Mouse (Mus musculus): ENCODE measurements around the gene Grap.
A peak's percentile ranks its signal among the peaks of the same experiment; 100 is the strongest.
"Not testable (repeated sequence)": the region's sequence is repeated elsewhere in the genome, so short reads cannot be mapped to it uniquely, and the experiment has no call there.

Gene Grap

DNA sequence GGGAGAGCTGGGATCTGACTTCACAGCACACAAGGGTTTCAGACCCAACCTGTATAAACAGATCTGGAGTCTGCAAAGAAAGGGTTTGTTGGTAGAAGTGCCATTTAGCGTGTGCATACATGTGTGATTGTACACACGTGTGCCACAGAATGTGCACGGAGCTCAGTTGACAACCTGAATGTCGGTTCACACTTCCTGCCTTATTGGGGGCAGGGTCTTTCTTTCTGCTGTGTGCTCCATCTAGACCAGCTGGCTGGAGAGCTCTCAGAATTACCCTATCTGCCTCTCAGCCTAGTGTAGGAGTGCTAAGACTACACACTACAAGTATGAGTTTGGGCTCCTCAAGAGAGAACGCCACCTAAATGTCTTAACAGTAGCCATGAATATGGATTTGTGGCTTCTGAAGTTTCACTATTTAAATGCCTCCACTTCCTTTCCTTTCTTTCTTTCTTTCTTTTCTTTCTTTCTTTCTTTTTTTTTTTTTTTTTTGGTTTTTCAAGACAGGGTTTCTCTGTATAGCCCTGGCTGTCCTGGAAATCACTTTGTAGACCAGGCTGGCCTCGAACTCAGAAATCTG, 13.4 kb upstream of the Grap start:
- no peak for DNase-seq

DNA sequence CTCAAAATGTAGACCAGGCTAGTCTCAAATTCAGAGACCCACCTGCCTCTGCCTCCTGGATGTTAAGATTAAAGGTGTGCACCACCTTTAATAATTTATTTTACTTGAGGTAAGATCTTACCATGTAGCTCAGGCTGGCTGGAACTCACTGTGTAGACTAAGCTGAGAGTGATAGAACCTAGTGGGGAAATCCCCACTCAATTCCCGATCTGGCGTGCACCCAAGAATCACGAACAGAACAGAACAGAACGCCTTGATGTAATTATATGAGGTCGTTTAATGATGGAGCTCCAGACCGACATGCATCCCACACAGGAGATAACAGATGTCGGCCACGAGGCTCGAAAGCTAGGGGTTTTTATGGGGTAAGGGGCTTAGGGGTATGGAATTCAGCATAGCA, 12.5 kb upstream of the Grap start:
- not testable (repeated sequence) for DNase-seq

- DNase-seq = no peak
These were observed 11.0 kb upstream of the Grap start for GRCm38 (mm10) chr11:61642106-61642505.

- DNase-seq = no peak
These were observed 9.7 kb upstream of the Grap start for GRCm38 (mm10) chr11:61643184-61643961.

- DNase-seq = no peak
These were observed 8.3 kb upstream of the Grap start for GRCm38 (mm10) chr11:61644576-61645326.

- DNase-seq = no peak
These were observed 7.7 kb upstream of the Grap start for GRCm38 (mm10) chr11:61645357-61645857.

DNA sequence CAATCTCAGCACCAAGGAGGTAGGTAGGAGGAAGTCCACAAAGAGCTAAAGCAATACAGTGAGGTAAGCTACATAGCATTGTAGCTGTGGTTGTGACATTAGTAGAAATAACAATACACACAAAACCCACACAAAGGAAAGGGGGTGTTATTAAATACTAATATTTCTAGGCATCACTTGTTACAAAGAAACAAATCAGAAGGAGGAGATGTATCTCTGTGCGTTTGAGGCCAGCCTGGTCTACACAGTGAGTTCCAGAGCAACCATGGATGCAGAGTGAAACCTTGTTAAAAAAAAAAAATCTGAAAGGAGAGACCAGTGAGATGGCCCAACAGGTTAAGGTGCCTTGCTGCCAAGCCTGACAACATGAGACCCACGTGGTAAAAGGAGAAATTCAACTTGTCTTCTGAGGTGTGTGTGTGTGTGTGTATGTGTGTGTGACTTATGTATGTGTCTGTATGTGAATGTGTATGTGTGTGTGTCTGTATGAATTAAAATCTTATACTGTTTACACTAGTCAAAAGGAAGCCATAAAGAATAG, 6.5 kb upstream of the Grap start:
- no peak for DNase-seq

- no peak for DNase-seq
These were observed 5.8 kb upstream of the Grap start for GRCm38 (mm10) chr11:61647110-61647910.

GRCm38 (mm10) chr11:61647956-61648748, 4.9 kb upstream of the Grap start:
- peak; percentile 51 for DNase-seq

DNA sequence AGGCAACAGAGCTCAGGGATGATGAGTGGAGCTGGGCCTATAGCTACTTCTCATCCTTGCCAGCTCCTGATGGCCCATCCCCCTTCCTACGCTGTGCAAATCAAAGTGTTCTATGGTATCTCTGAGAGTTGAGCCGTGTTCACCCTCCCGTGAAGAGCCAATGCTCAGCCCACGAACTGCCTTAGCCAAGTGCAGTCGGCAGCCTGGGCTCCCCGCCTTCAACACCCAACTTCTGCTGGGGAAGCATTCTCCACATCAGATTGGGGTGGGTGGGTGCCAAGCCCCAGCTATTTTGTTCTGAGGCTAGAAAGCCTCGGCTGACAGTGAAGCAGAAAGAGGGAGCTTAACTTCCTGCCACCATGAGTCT, 4.3 kb upstream of the Grap start:
- no peak for DNase-seq

DNA sequence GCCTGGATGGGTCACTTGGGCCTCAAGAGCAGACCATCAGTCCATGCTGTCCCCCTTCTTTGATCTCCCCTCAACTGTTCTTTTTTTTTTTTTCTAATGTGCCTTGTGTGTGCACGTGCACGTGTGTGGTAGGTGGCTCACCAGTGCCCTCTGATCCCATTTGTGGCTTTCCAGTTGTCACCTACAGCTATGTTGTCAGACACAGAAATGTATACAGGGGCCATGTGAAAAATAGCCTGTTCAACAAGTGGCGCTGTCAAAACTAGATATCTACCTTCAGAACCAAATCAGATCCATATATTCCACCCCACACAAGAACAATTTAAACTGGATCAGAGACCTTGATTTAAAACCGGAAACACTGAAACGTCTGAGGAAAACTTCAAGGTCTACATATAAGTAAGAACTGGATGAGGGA, 3.9 kb upstream of the Grap start:
- DNase-seq = no peak

- DNase-seq = no peak
These were observed 3.4 kb upstream of the Grap start for GRCm38 (mm10) chr11:61649626-61650025.

DNA sequence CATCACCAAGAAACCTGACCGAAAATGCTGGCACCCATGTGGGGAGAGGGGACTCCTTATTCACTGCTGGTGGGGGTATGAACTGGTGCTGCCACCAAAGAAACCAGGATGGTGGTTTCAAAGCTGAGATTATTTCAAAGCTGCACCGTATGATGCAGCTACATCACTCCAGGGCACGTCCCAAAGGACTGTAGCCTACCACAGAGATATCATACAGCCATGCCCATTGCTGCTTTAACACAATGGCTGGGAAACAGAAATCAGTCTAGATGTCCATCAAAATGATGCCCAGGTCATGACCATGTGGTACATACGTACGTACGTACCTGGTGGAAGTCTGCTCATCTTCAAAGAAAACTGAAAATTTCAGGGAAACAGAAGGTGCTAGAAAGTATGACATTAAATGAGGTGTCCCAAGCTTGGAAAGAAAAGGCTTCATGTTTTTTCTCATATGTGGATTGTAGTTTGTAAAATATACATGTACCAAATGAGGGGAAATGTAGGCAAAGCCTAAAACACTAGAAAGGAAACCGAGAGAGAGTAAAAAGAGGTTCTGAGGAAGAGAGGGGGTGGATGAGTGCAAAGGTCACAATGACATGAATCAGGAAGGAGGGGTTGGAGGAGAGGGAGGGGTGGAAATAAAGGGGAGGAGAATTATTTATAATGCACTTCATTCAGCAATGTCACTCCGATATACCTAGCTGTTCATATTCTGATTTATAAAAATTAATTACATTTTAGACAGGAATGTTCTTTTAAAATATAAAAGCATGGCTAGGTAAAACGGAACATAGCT, 2.4 kb upstream of the Grap start:
- DNase-seq = no peak

DNA sequence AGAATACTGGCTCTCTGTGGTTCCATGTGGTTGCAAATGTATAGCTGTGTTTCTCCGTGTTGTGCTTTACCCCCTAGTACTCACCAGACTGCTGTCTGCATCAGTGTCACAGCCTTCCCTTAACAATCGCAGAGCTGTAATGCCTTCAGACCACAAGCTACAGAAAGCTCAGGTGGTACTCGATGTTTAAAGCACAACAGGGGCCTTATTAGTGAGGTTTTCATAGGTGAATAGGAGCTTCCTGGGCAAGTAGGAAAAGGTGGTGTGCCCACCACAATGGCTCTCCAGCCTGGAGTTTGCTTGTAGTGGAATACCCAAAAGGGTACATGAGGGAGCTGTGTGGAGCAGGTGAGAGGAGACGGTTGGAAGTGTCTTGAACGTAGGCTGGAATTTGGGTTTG, 849 bp upstream of the Grap start:
- DNase-seq = no peak

- no peak for DNase-seq
These were observed 503 bp downstream of the Grap start for GRCm38 (mm10) chr11:61653568-61653967.

- DNase-seq = no peak
These were observed 1.8 kb downstream of the Grap start for GRCm38 (mm10) chr11:61654786-61655311.

GRCm38 (mm10) chr11:61655649-61656048, 2.6 kb downstream of the Grap start:
- no peak for DNase-seq

- DNase-seq = no peak
These were observed 3.2 kb downstream of the Grap start for GRCm38 (mm10) chr11:61656148-61656850.

DNA sequence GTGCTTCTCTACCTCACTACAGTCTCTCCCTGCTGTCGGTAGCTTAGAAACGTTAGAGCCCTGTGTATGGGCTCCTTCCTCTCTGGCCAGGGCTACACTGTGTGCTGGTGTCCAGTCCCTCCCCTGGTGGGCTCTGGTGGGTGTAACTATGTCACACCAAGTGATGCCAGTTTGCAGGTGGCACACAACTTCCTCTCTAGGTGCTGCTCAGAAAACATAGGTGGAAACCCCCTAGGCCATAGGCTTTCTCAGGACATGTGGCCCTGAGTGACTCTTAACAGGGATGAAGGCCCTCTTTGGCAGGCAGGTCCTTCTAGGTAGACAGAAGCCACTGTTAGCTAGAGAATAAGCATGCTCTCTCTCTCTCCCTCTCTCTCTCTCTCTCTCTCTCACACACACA, 4.4 kb downstream of the Grap start:
- no peak for DNase-seq

- DNase-seq = no peak
These were observed 5.4 kb downstream of the Grap start for GRCm38 (mm10) chr11:61658360-61658922.

Data from kidney, postnatal 10 days (tissue).